Mouse (Mus musculus) cerebellum, adult 2 months (tissue): ENCODE measurements at regions not wholly inside any gene's neighbourhood (a gene's known extent, or its start where the extent isn't known, plus 50 kb on each side); places are given as distances from the start of the nearest gene placed in this dataset.

Experiments used
- CTCF ChIP-seq: fragments of 200-500 bp; IDR thresholded peaks from 2 replicates; pipeline ENCODE4 v1.5.1; 2011; ENCODE audit warnings: low read depth, mild to moderate bottlenecking, control low read depth, low read length, moderate library complexity, borderline replicate concordance; ENCODE audit not compliant: insufficient read depth
- POLR2A ChIP-seq: fragments of 200-500 bp; IDR thresholded peaks from 2 replicates; pipeline ENCODE4 v1.6.1; 2011; ENCODE audit warnings: low read length, control low read depth, borderline replicate concordance; ENCODE audit not compliant: insufficient read depth

DNA sequence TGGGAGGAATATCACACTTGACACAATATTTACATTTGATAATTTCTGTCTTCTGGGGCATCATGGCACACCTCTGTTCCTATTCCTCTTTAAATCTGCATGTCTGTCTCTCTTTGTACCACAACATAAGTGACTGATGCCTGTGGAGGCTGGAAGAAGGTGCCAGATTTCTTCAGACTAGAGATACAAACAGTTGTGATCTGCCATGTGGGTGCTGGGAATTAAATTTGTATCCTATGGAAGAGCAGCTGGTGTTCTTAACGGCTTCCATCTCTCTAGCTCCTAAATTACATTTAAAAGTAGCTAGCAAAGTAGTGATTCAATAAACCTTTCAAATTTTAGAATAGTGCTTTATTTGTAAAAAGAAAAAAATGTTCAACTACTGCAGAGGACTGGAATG is 195.3 kb upstream of the Ins1 start:
- TF ChIP-seq CTCF (no peak), POLR2A (no peak)
